Mouse (Mus musculus) heart, embryonic 15.5 days (tissue): ENCODE data around the gene Zfp53. TPM values are rescaled to one million over a fixed set of nuclear protein-coding genes. Genes with fewer than 3 reads are reported as not detected.
A peak's percentile ranks its signal among the peaks of the same experiment; 100 is the strongest.
"Not testable (repeated sequence)": the region's sequence is repeated elsewhere in the genome, so short reads cannot be mapped to it uniquely, and the experiment has no call there.

Source experiments
- ATAC-seq: fragments of 200-750 bp; cut with Nextera tagmentation; replicated peaks from 2 replicates; pipeline ENCODE4 v1.8.0; 2017; ENCODE audit warnings: low read depth, moderate TSS enrichment; ENCODE audit not compliant: insufficient number of reproducible peaks, insufficient read depth, low FRiP score
- H3K27ac ChIP-seq: fragments of 300-500 bp; sonication (generic); 2 replicates; pipeline ENCODE4 v1.5.1; 2015; ENCODE audit warnings: mild to moderate bottlenecking, inconsistent platforms
- H3K27me3 ChIP-seq: fragments of 300-500 bp; sonication (generic); 2 replicates; pipeline ENCODE4 v1.6.1; 2015; ENCODE audit warnings: inconsistent platforms
- H3K36me3 ChIP-seq: fragments of 300-500 bp; sonication (generic); 2 replicates; pipeline ENCODE4 v1.6.1; 2015; ENCODE audit warnings: mild to moderate bottlenecking, inconsistent platforms
- H3K4me1 ChIP-seq: fragments of 300-500 bp; sonication (generic); replicated peaks from 2 replicates; pipeline ENCODE4 v1.6.1; 2015; ENCODE audit warnings: inconsistent platforms
- H3K4me2 ChIP-seq: fragments of 300-500 bp; sonication (generic); 2 replicates; pipeline ENCODE4 v1.6.1; 2015; ENCODE audit warnings: inconsistent platforms, mild to moderate bottlenecking, moderate library complexity
- H3K4me3 ChIP-seq: fragments of 300-500 bp; sonication (generic); 2 replicates; pipeline ENCODE4 v1.5.1; 2015; ENCODE audit warnings: mild to moderate bottlenecking, inconsistent platforms
- H3K9ac ChIP-seq: fragments of 300-500 bp; sonication (generic); 2 replicates; pipeline ENCODE4 v1.6.1; 2015; ENCODE audit warnings: mild to moderate bottlenecking, inconsistent platforms
- H3K9me3 ChIP-seq: fragments of 300-500 bp; sonication (generic); replicated peaks from 2 replicates; pipeline ENCODE4 v1.6.1; 2016; ENCODE audit warnings: inconsistent platforms
- WGBS: fragments of 180-500 bp; shearing (Covaris S2); methylation state at CpG from one replicate; pipeline ENCODE4 v1.1.7; 2015; ENCODE audit warnings: mixed read lengths; 5-methylcytosine and 5-hydroxymethylcytosine counted together
- polyA plus RNA-seq: library from polyadenylated mRNA; unstranded; fragments of >200 nt; fragmentation: Nextera tagmentation; extraction: Ambion mirVana; gene quantifications from 2 replicates; pipeline ENCODE4 v1.2.1, GENCODE M21; 2015

Gene Zfp53
- polyA plus RNA-seq, 1 experiment from 2014 or later = 4.9 TPM

GRCm38 (mm10) chr17:21478103-21478777, 10.6 kb upstream of the Zfp53 start:
- ATAC-seq, H3K4me2 ChIP-seq, H3K4me1 ChIP-seq, H3K9ac ChIP-seq, H3K9me3 ChIP-seq, H3K4me3 ChIP-seq, H3K36me3 ChIP-seq, H3K27me3 ChIP-seq, H3K27ac ChIP-seq: not testable (repeated sequence)
- 82% methylated on average over 10 of the region's 10 CpGs for WGBS

GRCm38 (mm10) chr17:21489500-21490001, 753 bp downstream of the Zfp53 start:
- 7% methylated on average over 8 of the region's 8 CpGs for WGBS

GRCm38 (mm10) chr17:21501365-21501764, 12.6 kb downstream of the Zfp53 start:
- Histone ChIP-seq H3K4me3 (no peak overlapping the region), H3K27me3 (no peaks in the 10 kb centered on the region), H3K9me3 (no peaks in the 10 kb centered on the region), H3K9ac (no peak overlapping the region), H3K36me3 (peaks cover 13% of the 10 kb centered on the region), H3K27ac (no peak overlapping the region), H3K4me2 (no peak overlapping the region), H3K4me1 (no peaks in the 10 kb centered on the region)
- no peak for ATAC-seq
- 63% methylated on average over 1 of the region's 1 CpGs for WGBS

More at GRCm38 (mm10) chr17:21489500-21490001, 753 bp downstream of the Zfp53 start:
- peaks cover 6% of the 10 kb centered on the region for H3K4me1 ChIP-seq
- no peaks in the 10 kb centered on the region for H3K9me3 ChIP-seq
- peak overlapping the region; percentile 77 for H3K4me2 ChIP-seq
- no peaks in the 10 kb centered on the region for H3K27me3 ChIP-seq
- no peak for ATAC-seq
- H3K27ac ChIP-seq = peak overlapping the region; percentile 84; the same call in 1 of the 2 replicates
- H3K4me3 ChIP-seq = peak overlapping the region; percentile 96
- H3K9ac ChIP-seq = peak overlapping the region; percentile 75
- H3K36me3 ChIP-seq = no peaks in the 10 kb centered on the region; the same call in 1 of the 2 replicates

GRCm38 (mm10) chr17:21504524-21504923, 15.7 kb downstream of the Zfp53 start:
- Histone ChIP-seq H3K27me3 (no peaks in the 10 kb centered on the region), H3K9ac (no peak overlapping the region), H3K4me1 (no peaks in the 10 kb centered on the region), H3K27ac (no peak overlapping the region), H3K36me3 (peaks cover 20% of the 10 kb centered on the region), H3K4me2 (no peak overlapping the region), H3K4me3 (no peak overlapping the region), H3K9me3 (no peaks in the 10 kb centered on the region)
- no peak for ATAC-seq
- WGBS = 93% methylated on average over 1 of the region's 1 CpGs

GRCm38 (mm10) chr17:21506258-21506657, 17.5 kb downstream of the Zfp53 start:
- Histone ChIP-seq H3K36me3 (peaks cover 19% of the 10 kb centered on the region), H3K9me3 (no peaks in the 10 kb centered on the region), H3K4me2 (no peak overlapping the region), H3K27me3 (no peaks in the 10 kb centered on the region), H3K4me3 (no peak overlapping the region), H3K4me1 (no peaks in the 10 kb centered on the region), H3K27ac (no peak overlapping the region), H3K9ac (no peak overlapping the region)
- ATAC-seq = no peak
- WGBS = 93% methylated on average over 3 of the region's 3 CpGs

DNA sequence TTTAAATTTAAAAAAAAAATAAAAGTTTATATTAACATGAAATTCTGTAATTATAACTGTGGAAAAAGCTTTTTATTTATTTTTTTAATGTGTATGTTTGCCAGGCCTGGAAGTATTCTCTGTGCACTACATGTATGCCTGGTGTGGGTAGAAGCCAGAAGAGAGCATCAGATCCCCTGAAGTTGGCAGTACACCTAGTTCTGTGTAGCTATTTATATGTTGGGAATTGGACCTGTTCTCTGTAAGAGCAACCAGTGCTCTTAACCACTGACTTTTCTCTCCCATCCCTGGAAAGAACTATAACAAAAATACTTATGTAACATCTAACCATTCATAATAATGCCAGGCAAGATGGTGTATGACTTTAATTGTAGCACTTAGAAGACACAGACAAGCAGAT, 21.0 kb downstream of the Zfp53 start:
- no peak overlapping the region for H3K4me3 ChIP-seq
- no peak overlapping the region for H3K27ac ChIP-seq
- H3K4me2 ChIP-seq = no peak overlapping the region
- no peaks in the 10 kb centered on the region for H3K27me3 ChIP-seq
- no peaks in the 10 kb centered on the region for H3K9me3 ChIP-seq
- H3K4me1 ChIP-seq = no peaks in the 10 kb centered on the region
- peaks cover 17% of the 10 kb centered on the region for H3K36me3 ChIP-seq
- H3K9ac ChIP-seq = no peak overlapping the region
- no peak for ATAC-seq

DNA sequence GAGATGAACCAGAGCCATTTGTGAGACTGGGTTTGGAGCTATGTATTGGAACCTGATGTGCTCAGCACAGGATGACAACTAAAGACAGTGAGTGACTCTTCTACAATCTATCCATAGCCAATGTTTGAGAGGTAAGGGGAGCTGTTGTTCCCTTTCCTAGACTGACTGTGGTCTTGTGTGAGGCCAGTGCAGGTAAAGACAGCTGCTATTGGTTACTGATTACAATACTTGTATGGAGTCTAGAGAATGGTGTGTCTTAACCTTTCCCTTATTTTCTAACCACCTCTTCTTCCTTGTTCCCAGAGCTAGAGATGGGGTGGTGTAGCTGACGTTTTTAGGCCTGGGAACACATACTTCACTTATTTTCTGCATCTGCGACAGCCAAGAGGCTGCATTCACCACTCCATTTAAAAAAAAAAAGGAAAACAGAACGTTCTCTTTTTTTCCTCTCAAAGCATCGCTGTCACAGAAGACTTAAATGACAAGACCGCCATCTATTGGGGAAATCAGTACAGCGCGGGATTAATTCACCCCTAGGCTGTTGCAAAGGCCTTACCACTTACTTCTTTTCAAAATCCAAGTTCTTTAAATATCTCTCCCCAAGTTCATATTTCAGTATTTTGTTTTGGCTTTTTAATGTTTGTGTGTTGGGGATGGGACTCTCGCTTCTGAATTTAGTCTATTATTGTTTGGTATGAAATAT, 26.8 kb downstream of the Zfp53 start:
- 1% methylated on average over 8 of the region's 8 CpGs for WGBS
- Histone ChIP-seq H3K4me2 (peak overlapping the region; percentile 80), H3K4me1 (peaks cover 11% of the 10 kb centered on the region), H3K27me3 (no peaks in the 10 kb centered on the region), H3K27ac (peak overlapping the region; percentile 81), H3K9me3 (no peaks in the 10 kb centered on the region), H3K36me3 (no peaks in the 10 kb centered on the region), H3K4me3 (peak overlapping the region; percentile 56), H3K9ac (0 out of 2 replicates have a peak overlapping the region, but pooled peaks have one; percentile 52)
- ATAC-seq = no peak

DNA sequence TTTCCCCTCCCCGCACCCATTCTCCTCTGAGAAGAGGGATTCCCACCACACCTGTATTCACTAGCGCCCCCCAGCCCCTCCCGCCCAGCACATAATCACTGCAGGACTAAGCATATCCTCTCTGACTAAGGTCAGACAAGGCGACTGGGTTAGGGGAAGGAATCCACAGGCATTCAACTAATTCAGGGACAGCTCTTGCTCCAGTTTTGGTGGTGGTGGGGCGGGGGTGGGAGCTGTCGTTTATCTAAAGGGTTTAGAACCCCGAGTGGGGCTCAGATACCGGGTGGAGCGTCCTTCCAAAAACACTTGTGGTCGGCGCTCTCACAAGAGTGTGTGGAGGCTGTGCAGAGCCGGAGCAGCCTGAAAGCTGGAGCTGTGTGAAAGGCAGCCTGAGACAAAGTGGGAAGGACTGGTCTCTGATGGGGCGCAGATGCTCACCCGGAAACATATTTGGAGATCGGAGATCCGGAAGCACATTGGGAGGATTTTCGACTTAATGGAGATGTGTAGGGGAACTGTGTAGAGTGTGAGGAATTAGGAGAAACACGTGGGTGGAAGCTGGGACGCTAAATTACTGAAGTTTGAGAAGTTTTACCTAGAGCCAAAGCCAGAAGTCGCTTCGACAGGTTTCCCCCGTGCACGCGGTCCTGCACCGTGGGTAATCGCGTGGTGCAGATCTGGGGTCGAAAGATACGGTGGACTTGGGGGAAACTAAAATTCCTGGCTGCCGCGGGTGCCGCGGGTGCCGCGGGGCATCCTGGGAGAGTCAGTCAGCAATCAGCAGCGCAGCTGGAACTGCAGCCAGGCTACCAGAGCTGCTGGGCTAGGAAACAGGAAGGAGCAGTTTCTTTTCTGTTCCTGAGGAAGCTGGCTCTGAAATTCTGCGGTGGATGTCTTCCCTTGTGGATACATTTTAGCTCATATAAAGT, 27.7 kb downstream of the Zfp53 start:
- no peaks in the 10 kb centered on the region for H3K27me3 ChIP-seq
- H3K27ac ChIP-seq = peak overlapping the region; percentile 81
- peak; percentile 89 for ATAC-seq
- H3K9me3 ChIP-seq = no peaks in the 10 kb centered on the region
- H3K4me1 ChIP-seq = peaks cover 11% of the 10 kb centered on the region
- peak overlapping the region; percentile 80 for H3K4me2 ChIP-seq
- peak overlapping the region; percentile 56 for H3K4me3 ChIP-seq
- H3K36me3 ChIP-seq = no peaks in the 10 kb centered on the region
- under 1% methylated on average over 37 of the region's 37 CpGs for WGBS
- H3K9ac ChIP-seq = peak overlapping the region; percentile 52

- ATAC-seq = no peak
- Histone ChIP-seq H3K9me3 (no peaks in the 10 kb centered on the region), H3K4me1 (peaks cover 11% of the 10 kb centered on the region), H3K36me3 (no peaks in the 10 kb centered on the region), H3K9ac (peak overlapping the region; percentile 52), H3K27ac (peak overlapping the region; percentile 81), H3K4me3 (peak overlapping the region; percentile 56), H3K27me3 (no peaks in the 10 kb centered on the region), H3K4me2 (peak overlapping the region; percentile 80)
- 24% methylated on average over 4 of the region's 4 CpGs for WGBS
These were observed 28.4 kb downstream of the Zfp53 start for GRCm38 (mm10) chr17:21517130-21517671.

GRCm38 (mm10) chr17:21526270-21526669, 37.5 kb downstream of the Zfp53 start:
- Histone ChIP-seq H3K9ac (no peak overlapping the region), H3K4me1 (peaks cover 2% of the 10 kb centered on the region; the same call in 1 of the 2 replicates), H3K27me3 (no peaks in the 10 kb centered on the region), H3K4me2 (no peak overlapping the region), H3K27ac (no peak overlapping the region), H3K9me3 (no peaks in the 10 kb centered on the region), H3K4me3 (no peak overlapping the region), H3K36me3 (no peaks in the 10 kb centered on the region)
- no peak for ATAC-seq
